Mouse (Mus musculus) granulocyte monocyte progenitor cell, adult 5-6 weeks (primary cell): ENCODE data around the gene Aplf. TPM values are rescaled to one million over a fixed set of nuclear protein-coding genes. Genes with fewer than 3 reads are reported as not detected.

Experiments
- total RNA-seq, 2 experiments: library from RNA; stranded (forward) in 1 of 2; stranded (reverse) in 1 of 2; fragments of 200-712, 200-1000 nt in 1 of 2; fragments of >200 nt in 1 of 2; fragmentation: Nextera tagmentation in 1 of 2; gene quantifications; 2 replicates each; pipeline ENCODE4 v1.2.3; 2014 to 2017

The Aplf gene
- total RNA-seq, 2 experiments from 2014 or later = 6.6 to 25.9 TPM

Other genes with a start within 250 kb of the Aplf start
- gene Bmp10, start 243.2 kb downstream of the Aplf start, total RNA-seq (2014; fragmentation: Nextera tagmentation) = not detected in 2 replicates
- gene Bmp10, start 243.2 kb downstream of the Aplf start, total RNA-seq (2017) = not detected in 2 replicates
- 14.3 and 15.7 TPM in 2 replicates for gene Arhgap25, start 138.9 kb downstream of the Aplf start, total RNA-seq (2014; fragmentation: Nextera tagmentation)
- 17.4 and 23.2 TPM in 2 replicates for gene Arhgap25, start 138.9 kb downstream of the Aplf start, total RNA-seq (2017)
- gene Prokr1, start 81.5 kb downstream of the Aplf start, total RNA-seq (2014; fragmentation: Nextera tagmentation) = 0.15 and 1.6 TPM in 2 replicates
- 0.21 TPM in 1 of 2 replicates, not detected in the other for gene Prokr1, start 81.5 kb downstream of the Aplf start, total RNA-seq (2017)
- 0.11 and 1.3 TPM in 2 replicates for gene Efcc1, start 58.7 kb upstream of the Aplf start, total RNA-seq (2014; fragmentation: Nextera tagmentation)
- gene Efcc1, start 58.7 kb upstream of the Aplf start, total RNA-seq (2017) = 1.5 and 4.8 TPM in 2 replicates
- gene Gp9, start 105.9 kb upstream of the Aplf start, total RNA-seq (2014; fragmentation: Nextera tagmentation) = 0.88 TPM in 1 of 2 replicates, not detected in the other
- 0.30 TPM in 1 of 2 replicates, not detected in the other for gene Gp9, start 105.9 kb upstream of the Aplf start, total RNA-seq (2017)
- 18.8 and 36.7 TPM in 2 replicates for gene Rab43, start 140.0 kb upstream of the Aplf start, total RNA-seq (2014; fragmentation: Nextera tagmentation)
- 4.2 and 6.4 TPM in 2 replicates for gene Rab43, start 140.0 kb upstream of the Aplf start, total RNA-seq (2017)
- gene Gm45140, start 163.6 kb upstream of the Aplf start, total RNA-seq (2014; fragmentation: Nextera tagmentation) = 2.2 and 5.6 TPM in 2 replicates
- 11.6 and 14.3 TPM in 2 replicates for gene Gm45140, start 163.6 kb upstream of the Aplf start, total RNA-seq (2017)
- gene Isy1, start 166.6 kb upstream of the Aplf start, total RNA-seq (2014; fragmentation: Nextera tagmentation) = 58.9 and 61.0 TPM in 2 replicates
- gene Isy1, start 166.6 kb upstream of the Aplf start, total RNA-seq (2017) = 108 and 127 TPM in 2 replicates
- gene Cnbp, start 178.9 kb upstream of the Aplf start, total RNA-seq (2014; fragmentation: Nextera tagmentation) = 481 and 528 TPM in 2 replicates
- 1,031 and 1,136 TPM in 2 replicates for gene Cnbp, start 178.9 kb upstream of the Aplf start, total RNA-seq (2017)
- gene Copg1, start 215.6 kb upstream of the Aplf start, total RNA-seq (2014; fragmentation: Nextera tagmentation) = 70.5 and 86.1 TPM in 2 replicates
- gene Copg1, start 215.6 kb upstream of the Aplf start, total RNA-seq (2017) = 73.9 and 78.5 TPM in 2 replicates
- gene Hmces, start 241.7 kb upstream of the Aplf start, total RNA-seq (2014; fragmentation: Nextera tagmentation) = 21.8 and 30.2 TPM in 2 replicates
- gene Hmces, start 241.7 kb upstream of the Aplf start, total RNA-seq (2017) = 23.2 and 27.3 TPM in 2 replicates